Mouse (Mus musculus): Measurements from ENCODE around the gene Mrm3.
"Not testable (repeated sequence)": the region's sequence is repeated elsewhere in the genome, so short reads cannot be mapped to it uniquely, and the experiment has no call there.

Gene Mrm3

DNA sequence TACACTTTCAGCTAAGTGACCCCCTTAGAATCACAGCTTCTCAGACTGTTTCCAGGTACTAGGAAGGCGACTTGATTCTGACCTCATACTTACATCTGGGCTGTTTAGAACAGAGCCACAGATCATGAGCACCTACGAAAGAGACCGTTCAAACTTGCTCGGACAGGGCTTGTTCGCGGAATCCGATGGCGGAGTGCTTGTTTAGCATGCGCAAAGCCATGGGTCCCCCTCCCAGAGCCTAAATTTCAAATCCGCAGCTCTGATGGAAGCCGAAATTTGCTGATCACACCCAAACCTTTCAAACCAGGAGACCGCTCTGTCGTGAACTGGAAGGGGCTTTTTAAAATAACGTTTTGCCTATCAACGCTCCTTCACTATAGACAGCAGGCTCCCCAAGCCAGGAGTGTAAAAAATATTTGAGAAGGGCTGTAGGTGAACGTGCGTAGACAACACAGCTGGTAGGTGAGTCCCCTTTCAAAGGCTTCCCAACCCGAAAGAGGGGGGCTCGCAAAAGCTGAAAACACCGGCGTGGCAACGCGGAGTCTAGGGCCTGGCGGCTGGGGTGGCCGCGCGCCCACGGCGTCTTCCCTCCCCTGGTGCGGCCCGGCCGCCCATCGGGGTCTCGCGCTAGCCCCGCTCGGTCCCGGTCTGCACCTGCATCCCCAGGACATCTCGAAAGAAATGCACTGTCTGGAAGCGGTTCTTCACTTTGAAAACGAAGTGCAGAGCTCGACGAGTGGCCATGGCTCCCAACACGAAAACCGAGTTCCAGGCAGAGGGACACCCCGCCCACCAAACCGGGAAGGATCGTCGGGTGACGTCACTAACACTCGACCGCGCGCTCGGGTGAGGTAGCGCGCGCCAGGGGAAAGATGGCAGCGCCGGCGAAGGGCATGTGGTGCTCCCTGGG, at the start of gene Mrm3, which contains the start of gene Glod4:
Mrm3 (plus strand) TSS at position 815 of the 910 bp plus-strand sequence.
Glod4 (minus strand) TSS at position 825 of the 910 bp plus-strand sequence.
- DNase-seq: peak; percentile 92

DNA sequence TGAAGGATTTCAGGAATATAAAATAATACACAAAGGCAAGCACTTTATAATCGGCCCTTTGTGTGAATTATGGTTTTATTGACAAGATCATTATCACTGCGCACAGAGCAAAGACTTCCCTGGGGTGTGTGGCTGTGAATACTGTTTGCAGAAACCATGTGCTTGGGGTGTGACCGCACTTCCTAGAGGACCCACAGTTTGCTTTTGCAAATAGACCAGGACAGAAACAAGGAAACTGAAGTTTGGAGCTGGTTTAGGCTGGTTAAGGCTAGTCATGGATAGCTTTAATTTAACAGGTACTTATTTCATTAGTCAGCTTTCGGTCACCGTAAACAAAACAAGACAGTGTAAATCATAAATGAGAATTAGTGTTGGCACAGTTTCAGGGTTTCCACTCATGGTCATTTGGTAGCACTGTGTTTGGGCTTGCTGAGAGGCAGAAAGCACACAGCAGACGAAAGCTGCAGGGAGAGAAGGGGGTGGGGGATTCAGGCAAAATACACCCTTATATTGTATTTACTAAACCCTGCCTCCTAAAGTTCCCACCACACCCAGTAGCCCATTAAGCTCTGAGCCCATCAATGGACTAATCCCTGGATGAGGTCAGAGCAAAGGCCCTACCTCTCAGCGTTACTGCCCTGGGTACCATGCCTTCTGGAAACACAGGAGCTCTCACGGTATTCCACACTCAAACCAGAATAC, 47.1 kb upstream of the Mrm3 start:
- no peak for DNase-seq

DNA sequence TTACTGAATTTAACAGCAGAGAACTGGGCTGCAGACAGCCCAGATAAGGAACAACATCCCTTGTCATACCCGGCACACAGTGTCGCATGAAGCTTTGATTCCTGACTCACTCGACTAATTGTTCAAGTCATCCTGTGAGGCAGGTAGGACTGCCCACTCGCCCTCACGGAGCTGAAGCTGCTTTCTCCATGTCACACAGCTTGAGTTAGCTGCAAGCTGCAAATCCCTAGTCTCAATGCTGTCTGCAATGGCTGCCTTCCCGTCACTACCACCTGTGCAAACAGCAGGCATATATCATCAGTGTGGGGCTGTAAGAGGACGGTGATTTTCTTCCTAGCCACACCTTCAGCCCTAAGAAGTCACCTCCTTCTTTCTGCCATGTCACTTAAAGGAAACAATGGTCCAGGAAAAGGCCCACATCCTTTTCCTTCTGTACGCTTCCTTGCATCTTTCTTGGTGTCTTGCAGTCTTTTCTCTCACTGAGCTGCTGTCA, 46.5 kb upstream of the Mrm3 start:
- no peak for DNase-seq

DNA sequence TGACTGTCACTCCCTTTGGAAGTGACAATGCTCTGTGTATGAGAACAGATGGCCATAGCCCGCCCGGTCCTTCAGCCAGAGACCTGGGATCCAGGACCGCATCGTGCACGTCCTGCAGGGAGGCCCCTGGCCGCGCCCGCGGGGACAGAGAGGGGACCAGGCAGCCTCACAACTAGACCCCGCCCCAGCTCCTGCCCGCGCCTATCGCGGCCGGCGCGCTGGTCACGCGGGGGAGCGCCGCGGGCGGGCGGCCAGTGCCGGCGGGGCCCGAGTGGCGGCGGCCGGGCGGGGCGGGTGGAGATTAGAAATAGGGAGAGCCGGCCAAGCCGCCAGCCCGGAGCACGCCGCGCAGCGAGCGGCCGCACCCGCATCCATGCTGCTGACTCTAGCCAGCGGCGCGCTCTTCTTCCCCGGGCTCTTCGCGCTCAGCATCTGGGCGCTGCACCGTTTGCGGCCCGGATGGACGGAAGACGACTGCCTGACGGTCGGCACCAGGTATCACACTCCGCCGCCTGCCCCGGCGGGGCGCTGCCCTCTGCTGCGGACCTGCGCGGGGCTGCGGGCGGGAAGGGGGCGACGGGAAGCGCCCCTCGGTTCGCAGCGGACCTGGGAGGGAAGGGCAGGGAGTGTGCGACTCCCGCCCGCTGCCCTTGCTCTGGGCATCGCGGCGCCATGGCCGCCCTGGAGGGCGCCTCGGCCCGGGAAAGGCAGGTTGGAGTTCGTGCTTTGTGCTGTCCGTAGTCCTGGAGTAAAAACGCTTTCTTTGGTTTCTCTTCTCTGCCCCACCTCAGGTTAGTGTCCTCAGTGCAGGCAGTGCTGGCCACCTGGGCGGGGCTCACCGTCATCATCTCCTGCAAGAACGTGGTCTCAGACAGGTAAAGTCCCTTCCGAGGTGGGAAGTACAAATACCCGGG, 41.5 kb upstream of the Mrm3 start:
- peak; percentile 90 for DNase-seq

DNA sequence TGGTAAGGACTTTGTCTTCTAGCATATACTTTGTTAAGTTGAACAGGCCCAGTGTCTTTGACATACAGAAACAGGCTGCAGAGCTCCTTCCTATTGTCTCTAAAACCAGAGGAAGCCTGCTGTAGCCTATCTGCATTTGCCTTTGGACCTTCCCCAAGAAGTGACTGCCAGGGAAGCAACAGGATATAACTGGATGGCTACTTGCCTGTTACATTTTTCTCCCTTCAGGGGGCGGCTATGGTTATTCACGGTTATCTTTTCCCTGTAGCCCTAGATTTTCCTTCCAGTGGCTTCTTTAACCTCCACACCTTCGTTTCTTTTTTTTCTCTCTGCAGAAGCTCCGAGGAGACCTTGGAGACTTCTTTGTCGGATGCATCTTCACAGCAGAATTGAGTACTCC, 36.7 kb upstream of the Mrm3 start:
- DNase-seq: no peak

DNA sequence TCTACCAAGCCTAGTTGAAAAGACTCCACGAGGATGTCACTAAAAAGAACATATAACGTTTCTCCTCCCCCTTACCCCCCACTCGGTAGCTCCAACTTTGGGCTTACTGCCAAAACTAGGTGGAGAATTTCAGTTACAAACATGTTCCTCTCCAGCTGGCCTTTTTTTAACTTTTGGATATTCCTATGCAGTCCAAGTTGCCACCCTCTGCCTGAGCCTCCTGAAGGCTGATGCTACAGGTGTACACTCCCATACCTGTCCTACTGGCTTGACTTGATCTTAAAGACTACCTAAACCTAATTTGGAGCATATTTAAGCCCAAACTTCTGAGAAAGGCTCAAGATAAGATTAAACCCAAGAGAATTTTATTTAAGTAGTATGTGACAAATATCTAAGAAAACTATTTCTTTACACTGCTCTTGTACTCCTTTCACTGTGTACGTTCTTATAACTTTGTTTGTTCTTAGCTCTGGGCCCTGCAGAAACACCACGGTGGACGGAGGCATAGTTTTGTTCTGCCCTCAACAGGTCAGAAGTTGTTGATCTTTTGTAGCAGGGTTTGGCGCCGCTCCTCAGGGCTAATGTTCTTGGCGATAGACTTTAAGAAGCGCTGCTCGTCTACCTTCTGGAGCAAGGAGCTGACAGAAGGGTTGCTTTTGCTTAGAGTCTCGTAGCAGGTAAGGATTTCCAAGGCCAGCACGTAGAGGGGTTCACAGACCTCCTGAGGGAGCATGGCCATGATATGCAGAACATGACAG, 33.1 kb upstream of the Mrm3 start:
- DNase-seq: no peak

DNA sequence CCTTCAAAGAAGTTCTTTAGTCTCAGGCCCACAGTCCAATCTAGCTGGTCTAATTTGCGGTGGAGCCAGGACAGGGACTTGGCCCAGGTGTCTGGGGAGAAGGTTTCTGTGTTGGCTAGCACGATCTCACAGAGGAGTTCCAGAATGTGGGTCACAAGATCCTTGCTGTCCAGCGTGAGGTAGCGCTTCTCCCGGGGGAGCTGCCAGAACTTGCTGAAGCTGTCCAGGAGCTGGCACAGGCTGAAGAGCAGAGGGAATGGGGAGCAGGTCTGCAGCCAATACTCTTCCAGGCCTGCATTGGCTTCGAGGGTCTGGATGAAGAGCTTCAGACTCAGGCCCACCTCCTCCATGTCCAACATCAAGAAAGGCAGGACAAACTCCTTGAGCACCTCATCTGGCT, 31.9 kb upstream of the Mrm3 start:
- not testable (repeated sequence) for DNase-seq

DNA sequence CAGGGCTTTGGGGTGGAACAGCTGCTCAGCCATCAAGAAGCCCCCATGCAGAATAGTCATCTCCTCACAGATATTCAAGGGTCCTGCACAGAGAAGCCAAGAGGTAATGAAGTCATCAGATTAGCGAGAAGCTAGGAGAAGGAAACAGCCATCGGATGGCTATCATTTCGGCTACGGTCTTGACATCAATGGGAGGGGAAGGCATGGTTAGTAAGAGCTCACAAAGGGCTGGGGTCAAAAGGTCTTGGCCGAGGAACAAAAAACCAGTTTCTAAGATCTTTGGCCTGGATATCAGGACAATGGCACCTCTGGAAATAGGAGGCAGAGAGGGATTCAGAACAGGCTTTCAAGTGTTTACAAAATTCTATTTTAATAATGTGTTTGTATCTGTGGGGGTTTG, 29.7 kb upstream of the Mrm3 start:
- no peak for DNase-seq

DNA sequence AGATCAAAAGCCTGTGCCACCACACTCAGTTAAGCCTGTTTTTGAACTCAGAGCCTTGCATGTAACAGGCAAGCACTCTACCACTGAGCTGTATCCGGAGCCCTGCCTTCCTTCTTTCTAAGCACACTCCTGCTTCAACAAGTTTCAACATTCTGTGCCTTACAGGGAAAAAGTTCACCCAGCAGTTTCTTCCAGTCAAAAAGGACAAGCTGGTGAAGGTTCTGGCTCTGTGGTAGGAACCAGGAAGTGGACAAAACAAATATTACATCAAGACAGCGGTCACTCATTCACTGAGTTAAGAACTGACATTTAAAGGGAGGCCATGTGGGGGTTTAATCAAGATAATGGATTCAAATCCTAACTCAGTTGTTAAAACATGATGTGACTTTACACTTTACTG, 28.5 kb upstream of the Mrm3 start:
- DNase-seq: no peak

DNA sequence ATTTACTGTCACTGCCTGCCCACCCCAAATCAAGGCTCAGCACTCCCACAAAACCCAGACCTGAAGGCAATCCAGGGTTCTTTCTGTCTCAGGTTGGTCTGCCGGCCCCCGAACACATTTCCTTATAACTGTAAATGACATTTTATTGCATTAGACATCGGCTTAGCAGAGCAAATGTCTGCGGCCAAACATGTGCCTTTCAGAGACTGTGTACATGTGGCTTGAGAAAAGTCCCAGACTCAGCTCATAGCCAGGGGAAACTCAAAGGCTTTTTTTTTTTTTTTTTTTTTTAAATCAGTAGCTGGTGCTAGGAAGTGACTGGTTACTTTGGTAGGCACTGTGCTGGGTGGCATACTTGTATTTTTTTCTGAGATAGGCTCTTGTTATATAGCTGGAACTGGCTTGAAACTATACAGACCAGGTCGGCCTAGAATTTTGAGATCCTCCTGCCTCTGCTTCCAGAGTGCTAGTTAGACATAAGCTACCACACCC, 27.4 kb upstream of the Mrm3 start:
- no peak for DNase-seq

DNA sequence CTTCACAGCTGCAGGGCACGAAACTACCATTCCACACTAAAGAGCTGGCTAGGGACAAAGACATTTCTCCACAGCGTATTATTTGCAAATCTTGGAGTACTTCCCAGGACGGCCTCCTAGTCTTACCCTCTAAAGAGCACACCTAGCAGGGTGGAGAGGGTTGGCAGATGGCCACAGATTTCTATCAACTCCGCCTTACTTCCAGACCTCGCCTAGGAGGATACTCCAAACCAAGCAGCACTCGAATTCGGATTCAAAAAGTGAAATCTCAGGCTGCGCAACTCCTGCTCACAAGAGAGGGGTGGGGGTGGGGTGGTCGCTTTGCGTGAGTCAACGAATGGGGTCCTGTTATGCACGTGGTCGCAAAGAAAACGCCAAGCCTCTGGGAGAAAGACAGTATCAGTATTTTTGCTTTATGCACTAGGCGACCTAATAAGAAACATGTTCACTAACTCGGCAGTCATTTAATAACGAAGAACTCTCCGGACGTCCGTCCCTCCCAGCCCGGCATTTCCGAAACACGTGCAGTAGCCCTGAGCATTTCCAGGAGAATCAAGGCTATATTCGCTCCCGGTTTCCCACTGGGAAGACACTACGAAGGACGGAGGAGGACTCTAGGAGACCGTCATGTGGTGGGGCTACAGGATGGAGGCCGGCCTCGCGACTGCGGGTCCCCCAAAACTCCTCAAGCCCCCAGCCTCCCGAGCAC, 26.7 kb upstream of the Mrm3 start:
- no peak for DNase-seq

DNA sequence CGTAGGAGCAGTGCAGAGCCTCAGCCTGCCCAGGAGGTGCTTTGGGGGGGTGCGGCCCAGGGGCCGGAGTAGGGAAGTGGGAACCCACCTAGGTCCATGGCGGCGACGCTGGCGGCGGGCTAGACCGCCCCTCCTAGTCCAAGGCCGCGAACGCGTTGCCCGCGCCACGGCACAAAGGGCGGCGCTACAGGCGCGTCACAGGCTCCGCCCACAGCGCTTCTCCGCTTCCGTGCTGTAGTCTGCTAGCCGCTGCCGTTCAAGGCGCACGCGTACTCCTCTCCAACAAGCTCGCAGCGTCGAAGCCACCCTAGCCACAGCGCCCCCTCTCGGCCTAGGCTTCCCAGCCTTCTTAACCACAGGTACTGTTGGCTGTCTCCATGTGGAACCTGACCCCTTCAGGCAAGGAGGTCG, 26.1 kb upstream of the Mrm3 start, which contains the start of the genes Dbil5 and Gemin4:
Dbil5 (plus strand) TSS at position 219 of the 411 bp plus-strand sequence.
Gemin4 (minus strand) TSS at position 275 of the 411 bp plus-strand sequence.
- DNase-seq: peak; percentile 97

DNA sequence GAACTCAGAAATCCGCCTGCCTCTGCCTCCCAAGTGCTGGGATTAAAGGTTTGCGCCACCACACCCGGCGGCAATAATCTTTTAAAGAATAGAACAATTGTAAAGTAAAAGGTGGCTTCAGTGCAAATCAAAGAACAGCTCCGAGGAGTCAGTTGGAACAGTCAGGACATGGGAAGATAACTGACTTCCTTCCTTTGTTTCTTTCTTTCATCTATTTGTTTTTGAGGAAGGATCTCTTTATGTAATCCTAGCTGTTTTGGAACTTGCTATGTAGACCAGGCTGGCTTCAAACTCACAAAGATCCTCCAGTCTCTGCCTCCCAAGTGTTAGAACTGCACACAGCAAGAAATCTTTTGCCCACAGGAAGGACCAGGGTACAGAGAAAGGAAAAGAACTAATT, 18.9 kb upstream of the Mrm3 start:
- DNase-seq: no peak

DNA sequence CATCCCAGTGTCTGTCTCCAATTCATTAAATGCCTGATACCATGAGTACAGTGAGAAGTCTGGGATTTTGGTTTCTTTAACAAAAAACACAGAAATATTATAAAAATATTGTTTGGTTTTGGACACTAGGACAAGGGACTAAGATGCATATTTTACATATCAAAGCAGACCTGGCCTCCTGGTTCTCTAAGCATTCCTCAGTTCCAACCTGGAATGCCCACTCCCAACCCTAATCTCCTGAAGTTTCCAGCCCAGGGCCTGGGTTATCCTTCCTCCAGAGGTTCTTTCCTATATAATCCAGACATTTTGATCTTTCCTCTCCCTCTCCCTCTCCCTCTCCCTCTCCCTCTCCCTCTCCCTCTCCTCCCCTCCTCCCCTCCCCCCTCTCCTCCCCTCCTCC, 18.5 kb upstream of the Mrm3 start:
- no peak for DNase-seq

DNA sequence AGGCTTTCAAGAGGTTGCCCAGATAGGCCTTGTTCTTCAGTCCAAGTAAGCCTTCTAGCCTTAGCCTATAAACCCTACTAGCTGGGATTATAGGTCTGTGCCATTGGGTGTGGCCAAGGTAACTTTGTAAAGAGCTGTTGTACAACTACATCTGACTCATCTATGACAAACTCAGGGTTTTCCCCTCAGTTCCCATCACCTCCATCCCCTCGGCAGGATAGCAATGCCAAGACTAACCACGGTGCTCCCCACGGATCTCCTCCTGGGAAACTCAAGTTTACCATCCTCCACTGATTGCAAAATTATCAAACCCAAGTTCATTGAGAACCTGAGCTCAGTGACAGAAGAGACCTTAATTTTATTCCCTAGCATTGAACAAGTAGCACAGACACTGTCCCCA, 7.4 kb upstream of the Mrm3 start:
- no peak for DNase-seq

DNA sequence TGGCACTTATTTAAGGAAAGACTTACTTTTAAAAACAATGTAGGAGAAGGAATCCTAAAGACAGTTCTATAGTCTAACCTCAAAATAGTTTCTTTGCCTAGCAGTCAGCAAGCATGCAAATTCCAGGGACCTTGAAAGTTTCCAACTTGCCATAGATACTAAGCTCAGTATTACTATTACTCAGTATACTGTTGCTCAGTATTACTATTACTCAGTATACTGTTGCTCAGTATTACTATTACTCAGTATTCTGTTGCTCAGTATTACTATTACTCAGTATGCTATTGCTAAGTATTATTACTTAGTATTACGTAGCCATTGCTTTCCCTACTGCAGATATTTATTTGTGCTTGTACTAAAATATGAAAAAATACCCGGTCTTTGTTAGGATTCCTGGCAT, 3.8 kb upstream of the Mrm3 start:
- no peak for DNase-seq

DNA sequence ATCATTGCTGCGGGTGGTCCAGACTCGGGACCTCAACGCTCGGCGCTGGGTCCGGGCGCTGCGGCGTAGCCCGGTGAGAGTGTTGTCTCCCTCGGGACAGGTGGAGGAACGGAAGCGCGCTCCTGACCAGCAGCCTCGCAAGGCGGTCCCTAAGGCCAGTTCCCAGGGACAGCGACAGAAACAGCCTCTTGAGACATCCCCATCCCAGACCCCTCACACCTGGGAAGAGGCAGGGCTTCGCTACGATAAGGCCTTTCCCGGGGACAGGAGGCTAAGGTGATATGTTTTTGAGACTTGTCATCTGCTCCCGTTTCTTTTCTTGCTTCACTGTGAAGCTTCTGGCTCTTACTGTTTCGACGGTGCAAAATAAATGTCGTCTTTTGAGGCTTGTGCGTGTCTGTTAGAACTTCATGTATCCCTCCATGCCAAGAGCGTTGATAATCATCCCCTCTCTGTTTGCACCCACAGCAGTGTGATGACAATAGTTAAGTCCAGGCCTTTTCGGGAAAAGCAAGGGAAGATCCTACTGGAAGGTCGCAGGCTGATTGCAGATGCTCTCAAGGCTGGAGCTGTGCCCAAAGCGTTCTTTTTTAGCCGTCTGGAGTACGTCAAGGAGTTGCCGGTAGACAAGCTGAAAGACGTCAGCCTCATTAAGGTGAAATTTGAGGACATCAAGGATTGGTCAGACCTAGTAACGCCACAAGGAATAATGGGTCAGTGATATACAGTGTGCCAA, 464 bp downstream of the Mrm3 start:
- no peak for DNase-seq

DNA sequence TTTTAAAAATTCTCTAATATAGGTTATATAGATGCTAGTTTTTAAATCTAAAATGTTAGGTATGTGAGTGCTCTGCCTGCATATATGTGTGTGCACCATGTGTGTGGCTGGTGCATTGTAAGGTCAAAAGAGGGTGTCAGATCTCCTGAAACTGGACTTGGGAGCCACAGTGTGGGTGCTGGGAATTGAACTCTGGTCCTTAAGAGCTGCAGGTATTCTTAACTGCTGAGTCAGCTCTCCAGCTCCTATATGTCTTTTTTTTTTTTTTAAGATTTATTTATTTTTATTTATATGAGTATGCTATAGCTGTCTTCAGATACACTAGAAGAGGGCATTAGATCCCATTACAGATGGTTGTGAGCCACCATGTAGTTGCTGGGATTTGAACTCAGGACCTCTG, 2.9 kb downstream of the Mrm3 start:
- DNase-seq: no peak

DNA sequence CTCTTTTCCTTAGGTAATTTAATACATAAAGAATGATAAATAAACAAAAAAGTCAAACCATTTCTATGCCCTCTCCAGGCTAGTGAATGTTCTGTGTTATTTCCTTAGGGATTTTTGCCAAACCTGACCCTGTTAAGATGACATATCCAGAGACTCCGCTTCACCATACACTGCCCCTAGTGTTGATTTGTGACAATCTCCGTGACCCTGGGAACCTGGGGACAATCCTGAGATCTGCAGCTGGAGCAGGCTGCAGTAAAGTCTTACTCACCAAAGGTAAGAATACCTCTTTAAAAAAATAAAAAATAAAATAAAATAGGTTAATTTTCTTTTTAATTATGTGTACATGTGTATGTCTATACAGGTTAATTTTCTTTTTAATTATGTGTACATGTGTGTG, 3.7 kb downstream of the Mrm3 start:
- no peak for DNase-seq

DNA sequence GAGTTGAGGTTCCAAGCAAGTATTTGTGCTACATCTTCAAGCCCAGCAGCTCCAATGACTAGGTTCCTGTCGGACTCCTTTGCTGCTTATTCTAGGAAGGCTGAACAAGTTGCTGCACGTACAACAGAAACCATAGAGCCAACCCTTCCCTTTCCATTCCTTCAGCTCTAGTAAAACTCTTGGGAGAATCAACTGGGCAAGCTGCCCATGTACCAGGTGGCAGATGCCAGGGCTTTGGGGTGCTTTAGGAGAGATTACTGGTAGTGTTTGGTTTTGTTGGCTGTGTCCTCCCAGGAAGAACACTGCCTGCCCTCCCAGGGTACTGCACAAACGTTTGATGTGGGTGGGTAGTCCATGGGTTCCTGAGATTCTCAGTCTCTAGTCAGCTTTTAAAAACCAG, 8.5 kb downstream of the Mrm3 start:
- no peak for DNase-seq

Data from right cerebral cortex, postnatal 25 days (tissue).